Mouse (Mus musculus): ENCODE measurements at regions not wholly inside any gene's neighbourhood (a gene's known extent, or its start where the extent isn't known, plus 50 kb on each side); places are given as distances from the start of the nearest gene placed in this dataset.

DNA sequence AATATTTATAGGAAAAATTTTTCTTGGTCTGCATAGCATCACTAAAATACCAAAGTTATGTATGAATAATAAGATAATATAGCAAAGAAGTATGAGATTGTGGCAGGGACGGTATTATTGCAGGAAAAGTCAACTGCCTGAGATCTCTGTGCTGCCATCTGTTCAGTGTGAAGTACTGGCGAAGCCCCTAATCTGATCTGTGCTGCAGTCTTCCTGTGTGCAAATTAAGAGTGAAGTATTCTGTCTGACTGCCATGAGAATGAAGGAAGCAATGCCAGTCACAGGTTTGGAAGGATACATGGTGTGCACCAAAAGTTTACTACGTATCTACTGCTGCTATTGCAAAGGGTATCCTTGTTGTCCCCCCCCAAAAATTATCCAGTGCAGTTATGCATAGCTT, 501.5 kb downstream of the Rab28 start:
- DNase-seq (ENCODE audit: low read depth, low spot score) = no peak

DNA sequence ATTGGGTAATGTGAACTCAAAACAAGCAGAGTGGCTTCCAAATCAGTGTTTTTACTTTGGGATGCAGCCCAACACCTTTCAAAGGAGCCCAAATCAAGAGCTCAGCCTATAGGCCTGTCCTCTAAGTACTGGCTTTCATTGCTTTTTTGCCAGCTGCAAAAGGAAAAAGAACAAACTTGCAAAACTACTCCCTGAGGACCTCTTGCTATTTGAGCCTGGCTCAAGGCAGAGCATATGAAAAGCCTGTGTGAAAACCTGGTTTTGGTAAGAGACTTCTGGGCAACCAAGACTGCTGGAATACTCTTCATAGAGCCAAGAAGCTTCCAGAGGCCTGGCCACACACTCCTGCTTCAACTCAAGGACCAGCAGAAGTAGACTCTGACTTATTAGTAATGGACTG, 503.5 kb downstream of the Rab28 start:
- DNase-seq (ENCODE audit: low read depth, low spot score) = peak; percentile 44

DNA sequence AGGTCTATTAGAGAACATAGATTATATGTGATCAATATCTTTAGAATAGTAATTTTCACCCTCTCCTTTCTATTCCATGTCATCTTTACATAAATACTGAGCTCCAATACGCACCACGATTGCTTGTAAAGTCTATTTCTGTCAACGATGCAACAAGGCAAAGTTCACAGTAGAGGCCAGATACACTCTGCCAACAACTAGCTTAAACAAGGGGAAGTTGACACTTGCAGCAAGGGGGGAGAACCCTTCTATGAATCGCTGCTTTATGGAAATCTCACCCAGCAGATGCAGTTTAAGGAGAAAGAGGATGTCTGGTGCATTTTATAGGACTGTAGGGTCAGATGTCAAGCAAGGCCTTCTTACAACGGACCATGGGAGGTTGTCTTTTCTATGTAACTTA, 520.8 kb downstream of the Rab28 start:
- DNase-seq (ENCODE audit: low read depth, low spot score) = no peak

DNA sequence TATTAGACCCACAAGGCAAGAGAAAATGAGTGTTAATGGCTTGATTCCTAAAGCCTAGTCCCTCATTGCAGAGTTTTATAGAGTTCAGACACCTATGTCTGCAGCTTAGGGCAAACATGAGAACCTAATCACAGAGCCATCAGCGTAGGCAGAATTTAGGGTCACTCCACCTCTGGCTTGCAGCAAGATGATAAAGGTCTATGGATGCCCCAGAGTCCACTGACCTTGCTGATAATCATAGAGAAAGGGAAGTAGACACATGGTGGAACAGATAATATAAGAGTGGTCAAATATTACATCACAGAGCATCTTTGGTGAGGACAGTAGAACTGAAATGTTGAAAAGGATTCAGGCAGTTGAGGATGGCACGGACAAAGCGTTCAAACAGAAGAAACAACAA, 530.7 kb downstream of the Rab28 start:
- DNase-seq (ENCODE audit: low read depth, low spot score) = no peak

DNA sequence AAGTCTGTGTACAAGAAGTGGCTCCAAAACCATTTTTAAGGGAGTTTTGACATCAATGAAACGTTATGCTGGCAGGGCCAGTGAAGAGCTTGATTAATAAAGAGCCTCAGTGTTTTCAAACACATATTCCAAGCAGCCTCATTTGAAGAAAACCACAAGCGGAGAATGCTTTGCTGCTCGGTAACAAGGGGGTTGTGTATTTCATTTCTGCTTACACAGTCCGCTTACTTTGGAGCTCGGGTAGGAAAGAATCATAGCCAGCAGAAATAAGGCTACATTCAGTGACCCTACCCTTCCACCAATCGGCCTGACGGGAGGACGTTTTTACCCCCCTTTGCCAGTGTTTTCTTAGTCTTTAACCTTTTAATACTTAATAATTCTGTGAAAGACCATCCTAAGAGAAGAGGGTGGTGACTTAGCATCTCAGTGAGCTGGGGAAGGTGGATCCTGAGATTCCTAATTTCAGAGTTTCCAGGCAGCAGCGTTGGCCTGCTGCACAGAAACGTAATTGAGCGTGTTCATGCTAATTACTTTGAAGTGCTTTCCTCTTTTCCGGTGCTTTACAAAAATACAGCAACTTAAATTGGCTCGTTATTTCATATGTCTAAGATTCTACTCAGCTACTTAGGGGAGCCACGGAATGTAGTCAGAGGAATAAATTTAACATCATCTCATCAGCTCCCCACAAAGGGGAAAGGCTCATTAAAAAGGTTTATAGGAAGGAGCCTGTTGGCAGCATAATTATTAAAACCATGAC, 541.9 kb downstream of the Rab28 start:
- DNase-seq (ENCODE audit: low read depth, low spot score) = no peak

DNA sequence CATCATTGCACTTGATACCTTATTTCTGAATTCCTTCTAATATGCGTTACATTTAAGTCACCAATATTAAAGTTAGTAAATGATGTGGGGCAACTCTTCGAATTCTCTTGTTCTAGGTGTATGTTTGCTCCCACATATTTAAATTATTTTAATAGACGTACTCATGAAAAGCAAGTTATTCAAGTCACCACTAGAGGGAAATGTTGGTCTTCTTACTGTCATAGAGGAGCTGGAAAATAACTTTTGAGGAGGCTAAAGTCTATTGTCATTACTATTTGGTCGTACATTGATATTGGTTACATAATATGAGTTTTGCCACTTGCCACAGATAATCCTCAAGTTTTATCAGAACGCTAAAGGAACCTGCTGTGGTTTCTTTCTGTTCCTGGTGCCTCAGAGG, 582.9 kb downstream of the Rab28 start:
- peak; percentile 7 for DNase-seq (ENCODE audit: low read depth, low spot score)

DNA sequence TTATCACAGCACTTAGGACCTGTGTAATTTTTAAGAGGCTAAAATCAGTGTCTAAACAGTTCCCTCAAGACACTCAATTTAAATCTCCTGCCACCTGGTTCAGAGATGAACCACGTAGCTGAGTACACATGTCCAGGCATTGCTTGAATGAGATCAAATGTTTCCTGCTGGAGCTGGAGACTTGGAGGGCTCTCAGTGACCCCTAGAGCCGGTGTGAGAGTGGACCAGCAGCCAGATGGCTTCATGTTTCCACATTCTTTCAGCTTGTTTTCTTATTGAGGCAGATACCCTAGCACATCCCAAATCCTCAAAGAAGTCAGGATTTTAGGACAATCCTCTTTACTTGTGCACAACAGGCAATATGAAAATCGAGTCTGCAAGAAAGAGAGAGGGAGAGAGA, 590.3 kb downstream of the Rab28 start:
- DNase-seq (ENCODE audit: low read depth, low spot score) = no peak

DNA sequence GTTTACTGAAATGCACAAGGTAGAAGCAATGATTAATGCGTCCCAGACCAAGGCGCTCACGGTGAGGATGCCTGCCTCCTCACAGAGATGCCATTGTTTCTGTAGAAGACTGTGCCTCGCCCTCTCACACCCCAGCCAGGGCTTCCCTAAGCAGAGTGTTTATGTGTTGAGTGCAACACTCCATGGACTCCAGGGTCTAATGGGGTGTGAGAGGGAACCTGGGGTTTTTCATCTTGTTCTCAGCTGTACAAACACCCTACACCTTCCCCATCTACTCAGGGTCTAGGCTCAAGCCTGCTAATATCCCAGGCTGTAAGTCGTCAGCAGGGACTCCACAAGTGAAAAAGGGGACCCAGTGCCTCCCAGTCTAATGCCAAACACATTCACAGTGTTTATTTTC, 620.2 kb downstream of the Rab28 start:
- DNase-seq (ENCODE audit: low read depth, low spot score) = no peak

DNA sequence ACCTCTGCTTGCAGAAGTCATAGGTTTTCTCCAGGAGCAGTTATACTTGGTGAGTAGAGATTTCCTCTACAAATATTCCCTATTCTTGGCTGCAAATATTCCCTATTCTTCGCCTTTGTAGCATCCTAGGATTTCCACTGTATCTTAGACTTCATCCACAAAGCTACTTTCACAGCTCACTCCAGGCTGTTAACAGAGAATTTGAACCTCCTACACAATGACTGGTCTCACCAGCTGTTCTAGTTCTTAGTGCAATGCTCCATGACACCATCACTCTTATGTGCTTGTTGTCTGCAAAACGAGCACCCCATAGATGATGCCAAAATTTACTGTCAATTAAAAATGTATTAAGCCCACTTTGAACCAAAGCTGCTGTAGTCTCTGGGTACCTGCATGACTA, 631.5 kb downstream of the Rab28 start:
- no peak for DNase-seq (ENCODE audit: low read depth, low spot score)

DNA sequence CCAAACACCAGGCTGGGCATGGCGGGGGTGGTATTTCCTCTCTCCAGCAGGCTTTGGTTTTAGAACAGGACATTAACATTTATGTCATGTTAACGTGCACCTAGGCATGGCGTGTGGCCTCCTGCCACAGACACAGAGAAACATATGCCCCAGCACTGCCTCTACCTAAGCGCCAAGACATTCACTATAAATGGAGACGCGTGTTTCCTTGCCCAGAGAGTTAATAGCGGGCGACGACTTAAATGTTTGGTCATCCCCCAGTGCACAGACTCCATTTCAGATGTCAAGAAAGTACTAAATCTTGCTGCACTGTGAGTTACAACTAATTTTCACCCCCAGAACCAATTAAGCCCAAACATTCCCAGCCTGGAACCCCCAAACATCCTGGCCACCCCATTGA, 646.3 kb downstream of the Rab28 start:
- DNase-seq (ENCODE audit: low read depth, low spot score) = no peak

DNA sequence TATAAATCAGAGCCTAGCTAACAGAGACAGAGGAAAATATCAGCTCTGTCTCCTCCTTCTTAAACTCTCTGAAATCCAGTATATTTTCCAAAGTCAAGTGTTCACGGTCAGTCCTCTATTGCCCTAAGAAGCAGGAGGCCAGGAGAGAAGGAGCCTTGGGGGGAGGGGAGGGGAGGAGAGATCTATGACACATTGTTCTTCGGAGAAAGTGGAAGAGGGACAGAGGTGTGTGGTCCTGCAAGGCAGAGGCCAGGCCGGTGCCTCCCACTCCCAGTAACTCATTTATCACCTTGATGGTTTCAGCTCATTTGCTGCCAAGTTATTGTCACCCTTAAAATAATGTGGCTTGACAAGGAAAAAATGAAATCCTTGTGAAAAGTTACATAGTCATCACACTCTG, 646.7 kb downstream of the Rab28 start:
- DNase-seq (ENCODE audit: low read depth, low spot score) = no peak

DNA sequence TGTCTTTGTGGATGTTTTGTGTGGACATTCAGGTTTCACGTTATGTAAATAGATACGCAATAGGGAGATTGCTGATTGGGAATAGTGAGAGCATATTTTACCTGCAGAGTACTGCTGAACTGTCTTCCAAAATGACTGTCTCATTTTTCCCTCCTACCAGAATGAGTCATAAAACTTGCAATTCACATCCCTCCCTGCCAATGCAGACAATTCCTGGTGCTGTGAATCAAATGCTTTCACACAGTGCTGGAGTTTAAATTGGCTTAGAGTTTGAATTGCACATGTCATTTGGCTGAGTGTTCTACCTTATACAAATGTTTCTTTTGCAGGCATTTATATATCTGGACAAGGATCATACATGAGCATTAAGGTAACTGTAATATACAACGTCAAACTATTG, 649.9 kb downstream of the Rab28 start:
- no peak for DNase-seq (ENCODE audit: low read depth, low spot score)

DNA sequence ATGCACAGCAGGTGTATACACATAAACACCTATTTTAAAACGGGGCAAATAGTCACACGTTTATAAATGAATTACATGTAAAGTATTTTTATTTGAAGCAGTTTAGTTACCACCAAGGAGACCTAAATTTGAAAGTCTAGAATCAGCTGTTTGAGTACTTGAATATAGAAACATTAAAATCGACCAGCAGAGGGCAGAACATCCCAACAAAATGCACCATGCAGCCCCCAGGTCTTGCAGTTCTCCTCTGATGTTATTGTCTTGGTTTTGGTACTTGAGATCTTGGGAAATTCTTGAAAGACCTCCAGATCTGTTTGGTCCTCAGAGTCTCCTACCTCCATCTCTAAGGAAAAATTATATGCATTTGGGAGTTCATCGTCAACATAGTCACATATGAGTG, 656.0 kb downstream of the Rab28 start:
- no peak for DNase-seq (ENCODE audit: low read depth, low spot score)

DNA sequence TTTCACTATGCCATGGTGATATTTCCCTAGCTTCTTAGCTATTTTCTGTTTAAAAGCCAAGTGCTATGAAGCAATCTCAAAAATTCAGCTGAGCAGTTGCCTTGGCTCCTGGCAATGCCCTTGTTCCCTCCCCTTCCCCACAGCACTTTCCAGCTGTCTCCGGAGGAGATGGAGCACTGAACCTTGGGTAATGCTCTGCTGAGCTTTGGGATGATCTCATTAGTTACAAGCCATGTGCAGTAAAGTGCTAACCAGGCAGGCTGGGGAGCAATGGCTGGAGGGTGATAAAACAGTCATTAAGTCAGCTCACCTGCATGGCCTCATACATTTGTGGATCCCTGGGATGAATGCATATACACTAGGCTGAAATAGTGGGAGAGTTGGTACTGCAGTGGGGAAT, 659.4 kb downstream of the Rab28 start:
- no peak for DNase-seq (ENCODE audit: low read depth, low spot score)

DNA sequence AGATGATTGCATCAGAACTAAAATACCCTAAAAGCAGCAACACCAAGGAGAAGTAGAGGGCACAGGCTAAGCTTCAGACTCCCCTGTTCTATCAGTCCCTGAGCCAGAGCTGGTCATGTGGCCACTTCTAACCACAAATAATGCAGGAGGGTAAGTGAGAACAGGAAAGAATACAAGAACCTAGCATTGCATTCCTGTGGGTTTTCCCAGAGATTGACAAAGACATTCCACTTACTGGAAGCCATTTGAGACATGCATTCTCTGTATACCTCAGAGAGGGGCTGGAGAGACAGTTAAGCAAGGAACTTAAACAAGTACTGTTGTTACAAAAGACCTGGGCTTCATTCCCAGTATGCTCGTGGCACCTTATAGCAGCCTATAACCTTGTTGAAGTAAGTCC, 662.7 kb downstream of the Rab28 start:
- DNase-seq (ENCODE audit: low read depth, low spot score) = no peak

DNA sequence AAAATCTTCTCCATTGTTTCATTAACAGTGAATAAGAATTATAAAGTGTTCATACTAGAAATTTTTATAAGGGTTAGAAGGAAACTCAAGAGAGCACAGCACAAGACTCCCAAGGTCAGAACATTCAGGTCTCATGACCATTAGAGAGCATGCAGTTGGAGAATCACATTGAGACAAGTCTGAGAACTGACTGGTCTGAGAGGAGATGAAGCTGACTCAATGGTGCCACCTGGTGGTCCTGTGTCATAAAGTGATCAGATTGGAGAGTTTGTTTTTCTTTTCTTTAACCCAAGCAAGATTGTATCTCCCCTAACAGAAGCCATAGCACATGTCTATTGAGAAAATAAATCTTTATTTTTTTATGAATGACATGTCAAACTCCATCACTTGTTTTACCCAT, 663.5 kb downstream of the Rab28 start:
- peak; percentile 3 for DNase-seq (ENCODE audit: low read depth, low spot score)

DNA sequence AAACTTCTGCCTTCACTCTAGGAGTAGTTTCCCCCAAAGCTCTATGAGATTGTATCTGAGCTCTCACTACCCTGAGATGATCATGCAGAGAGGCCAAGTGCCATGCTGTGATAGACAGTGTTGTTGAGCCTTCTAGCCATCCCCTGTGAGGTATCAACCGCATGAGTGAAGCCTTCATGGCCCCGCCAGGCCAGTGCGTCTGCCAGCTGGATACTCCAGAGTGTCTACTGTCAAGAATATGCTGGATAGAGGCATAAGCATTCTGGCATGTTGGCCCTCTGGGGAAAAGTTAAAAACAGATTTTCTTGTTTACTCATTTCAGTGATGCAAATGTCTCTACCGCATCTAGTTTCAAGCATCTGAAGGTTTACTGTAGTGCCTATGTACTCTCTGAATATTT, 669.2 kb downstream of the Rab28 start:
- DNase-seq (ENCODE audit: low read depth, low spot score) = no peak

DNA sequence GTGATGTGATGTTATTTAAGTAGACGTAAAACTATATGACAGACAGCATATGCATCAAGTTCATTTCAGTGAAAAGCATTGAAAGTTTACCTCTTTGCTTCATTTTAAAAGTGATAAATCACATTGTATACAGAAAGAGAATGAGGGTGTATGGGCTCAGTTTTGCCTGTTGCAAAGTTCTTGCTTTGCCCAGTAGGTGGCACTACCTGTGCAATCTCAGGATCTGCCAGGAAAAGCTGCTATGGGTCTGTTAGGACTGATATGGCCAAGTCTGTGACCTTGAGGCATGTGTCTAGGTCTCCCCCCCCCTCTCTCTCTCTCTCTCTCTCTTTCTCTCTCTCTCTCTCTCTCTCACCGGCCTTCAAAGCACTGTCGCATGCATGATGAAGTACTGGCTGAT, 701.3 kb downstream of the Rab28 start:
- no peak for DNase-seq (ENCODE audit: low read depth, low spot score)

DNA sequence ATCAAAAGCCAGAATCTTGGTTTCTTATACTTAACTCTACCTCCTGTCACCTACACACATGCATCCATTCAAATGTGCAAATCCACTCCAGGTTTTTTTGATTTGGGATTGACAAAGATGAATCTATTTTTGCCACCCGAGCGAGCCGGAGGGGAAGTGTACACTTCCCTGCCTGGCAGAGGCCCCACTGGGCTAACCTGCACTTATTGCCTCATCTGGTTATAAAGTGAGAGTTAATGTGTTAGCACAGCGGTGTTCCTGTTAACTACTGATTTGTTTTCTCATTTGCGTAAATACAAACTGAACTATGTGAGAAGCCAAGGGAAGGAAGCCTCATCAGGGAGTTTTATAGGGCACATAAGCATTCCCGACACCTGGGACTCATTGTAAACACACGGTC, 721.4 kb downstream of the Rab28 start:
- no peak for DNase-seq (ENCODE audit: low read depth, low spot score)

DNA sequence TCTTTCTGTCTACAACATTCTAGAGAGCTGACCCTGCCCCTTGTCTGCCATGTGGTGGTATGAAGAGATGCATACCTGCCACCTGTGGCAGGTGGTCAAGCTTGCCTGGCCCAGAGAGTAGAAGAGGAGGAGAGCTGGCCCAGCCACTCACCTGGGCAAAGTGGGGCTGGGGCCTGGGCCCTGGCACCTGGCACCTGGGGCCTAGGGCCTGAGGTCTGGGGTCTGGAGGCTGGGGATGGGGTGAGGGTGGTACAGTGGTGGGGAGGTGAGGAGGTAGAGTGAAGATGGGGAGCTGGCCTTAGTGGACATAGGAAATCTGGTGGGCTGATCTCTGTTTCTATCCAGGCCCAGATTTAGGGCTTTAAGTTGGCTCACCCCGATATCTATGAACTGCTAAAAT, 733.1 kb downstream of the Rab28 start:
- no peak for DNase-seq (ENCODE audit: low read depth, low spot score)

DNA sequence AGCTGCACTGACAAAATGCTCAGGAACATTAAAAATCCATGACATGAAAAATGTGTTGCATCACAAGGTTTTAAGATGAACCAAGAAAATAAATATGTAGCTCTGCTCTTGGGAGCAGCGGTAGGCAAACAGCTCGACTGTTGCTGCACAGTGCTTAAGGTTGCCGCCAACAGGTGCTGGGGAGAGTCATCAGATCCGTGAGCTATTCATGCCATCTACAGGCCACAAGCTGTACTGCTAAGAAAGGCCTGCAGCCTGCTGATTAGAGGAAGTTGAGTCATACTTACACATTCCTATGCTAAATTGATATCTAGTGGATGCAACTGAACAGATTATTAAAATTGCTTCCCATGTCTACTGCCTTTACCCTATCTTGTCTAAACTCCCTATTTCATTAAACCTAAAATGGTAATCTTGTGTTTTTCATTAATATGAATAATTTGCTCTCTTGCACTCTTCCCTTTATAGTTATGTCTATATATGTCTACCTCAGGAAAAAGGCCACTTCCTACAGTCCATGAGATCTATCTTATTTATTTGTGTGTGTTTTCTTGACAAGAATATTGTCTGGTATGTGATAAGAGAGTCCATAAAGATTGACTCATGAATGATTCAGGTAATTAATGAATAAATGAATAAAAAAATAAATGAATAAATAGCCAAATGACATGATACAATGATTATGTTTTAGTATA, 754.9 kb downstream of the Rab28 start:
- peak; percentile 6 for DNase-seq (ENCODE audit: low read depth, low spot score)

DNA sequence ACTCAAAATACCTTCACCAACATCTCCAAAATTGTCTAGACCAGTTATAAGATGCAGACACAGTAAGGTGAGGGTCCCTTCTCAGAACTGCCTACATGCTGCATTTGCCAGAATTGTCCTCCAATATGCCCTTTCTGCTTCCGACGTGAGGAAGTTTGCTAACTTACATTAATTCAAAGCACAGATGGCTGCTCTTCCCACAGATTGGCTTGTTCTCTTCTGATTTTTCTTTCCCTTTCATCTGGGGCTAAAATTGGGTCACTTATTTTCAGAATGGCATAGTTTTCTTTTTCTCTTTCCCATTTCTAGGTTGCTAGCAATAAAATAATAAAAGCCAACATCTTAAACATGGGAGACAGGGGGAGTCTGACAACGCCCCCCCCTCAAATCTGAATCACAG, 778.8 kb downstream of the Rab28 start:
- no peak for DNase-seq (ENCODE audit: low read depth, low spot score)

DNA sequence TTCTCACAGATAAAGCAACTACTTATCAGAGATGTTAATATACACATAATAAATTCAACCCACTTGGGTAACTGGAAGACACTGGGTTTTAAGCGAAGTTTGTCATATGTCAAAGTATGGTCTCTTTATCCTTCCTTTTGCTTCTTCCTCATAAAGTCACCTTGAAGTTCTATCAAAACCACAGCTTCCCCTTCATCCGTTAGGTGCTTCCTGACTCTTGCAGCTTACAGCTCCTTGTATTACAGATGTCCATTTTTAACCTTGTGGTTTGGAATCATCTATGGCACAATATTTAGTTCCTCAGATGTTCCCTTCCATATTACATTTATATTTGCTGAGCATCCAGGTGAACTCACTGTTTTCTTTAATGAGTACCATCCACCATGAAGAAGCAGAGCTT, 787.0 kb downstream of the Rab28 start:
- no peak for DNase-seq (ENCODE audit: low read depth, low spot score)

DNA sequence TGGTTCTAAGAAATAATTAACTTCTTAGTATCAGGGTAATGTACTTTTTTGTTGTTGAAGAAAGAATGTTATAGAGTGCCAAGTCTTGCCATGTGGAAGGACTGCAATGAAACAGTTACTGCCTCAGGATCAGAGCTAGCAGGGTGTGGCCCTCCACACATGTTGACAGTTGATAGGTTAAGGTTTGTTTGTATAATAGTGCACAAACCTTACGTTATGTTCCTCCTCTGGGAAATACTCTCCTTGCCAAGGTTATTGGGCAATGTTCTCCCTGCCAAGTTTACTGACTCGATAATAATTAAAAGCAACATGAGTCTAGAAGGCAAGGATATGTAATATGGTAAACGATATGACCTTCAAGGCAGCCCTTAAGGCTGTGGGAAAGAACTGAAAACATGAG, 799.2 kb downstream of the Rab28 start:
- DNase-seq (ENCODE audit: low read depth, low spot score) = peak; percentile 0
